Mouse (Mus musculus) small intestine, adult 2 months (tissue): ENCODE data around the gene Ifnb1.

ENCODE experiments used
- CTCF ChIP-seq: fragments of 200-500 bp; IDR thresholded peaks from 2 replicates; pipeline ENCODE4 v1.5.1; 2012; ENCODE audit warnings: low read depth, mild to moderate bottlenecking, control low read depth, inconsistent platforms, low read length, moderate library complexity, mixed read lengths; ENCODE audit not compliant: insufficient replicate concordance, insufficient read length; ENCODE audit errors: extremely low read depth
- POLR2A ChIP-seq: fragments of 200-500 bp; IDR thresholded peaks from 2 replicates; pipeline ENCODE4 v1.6.1; 2012; ENCODE audit warnings: low read depth, mild to moderate bottlenecking, control low read depth, inconsistent platforms, low read length, moderate library complexity

- TF ChIP-seq CTCF (no peak), POLR2A (no peak)
Measured at GRCm38 (mm10) chr4:88476511-88477210, 45.9 kb downstream of the Ifnb1 start.
